Mouse (Mus musculus): ENCODE results near the gene Fam71e2. TPM values are rescaled to one million over a fixed set of nuclear protein-coding genes. Genes with fewer than 3 reads are reported as not detected.

The Fam71e2 gene
- polyA plus RNA-seq, 1 experiment from 2014 or later, result not detected

DNA sequence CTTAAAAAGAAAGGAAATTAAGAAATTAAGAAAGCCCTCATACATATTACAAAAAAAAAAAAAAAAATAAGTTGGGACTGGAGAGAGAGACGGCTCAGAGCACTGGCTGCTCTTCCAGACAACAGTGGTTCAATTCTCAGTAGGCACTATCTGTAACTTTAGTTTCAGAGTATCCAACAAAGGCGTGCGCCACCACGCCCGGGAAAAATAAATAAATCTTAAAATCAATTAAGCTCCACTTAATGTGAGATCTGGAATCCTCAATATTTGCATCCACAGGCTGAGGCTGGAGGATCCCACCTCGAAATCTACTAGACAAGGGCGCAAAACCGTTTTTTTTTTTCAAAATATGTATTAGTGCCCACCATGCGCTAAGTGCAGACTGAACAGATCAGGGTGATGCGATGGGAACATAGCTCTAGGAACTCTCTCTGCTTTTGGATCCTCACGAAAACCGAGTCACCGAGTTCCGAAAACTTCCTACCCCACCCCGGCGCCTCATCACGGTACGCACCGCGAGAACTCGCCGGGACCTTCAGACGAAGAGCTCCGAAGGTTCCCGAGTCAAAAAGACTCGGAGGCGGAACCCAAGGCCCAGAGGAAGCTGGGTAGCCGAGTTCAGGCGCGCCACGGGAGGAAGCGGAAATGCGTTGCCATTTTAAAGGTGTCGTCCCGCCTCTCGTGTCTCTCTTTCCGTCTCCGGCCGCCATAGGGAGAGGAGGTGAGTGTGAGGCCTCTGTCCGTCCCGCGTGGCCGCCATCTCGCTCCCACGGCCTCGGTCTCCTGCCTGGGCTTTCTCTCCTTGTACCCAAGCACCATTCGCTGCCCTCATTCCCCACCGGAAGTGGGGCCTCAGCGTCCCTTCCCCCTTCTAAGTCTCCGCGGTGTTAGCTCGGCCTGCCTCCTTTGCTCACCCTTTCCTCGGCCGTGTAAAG is 21.4 kb upstream of the Fam71e2 start, which contains the start of gene Rpl28:
TSS of gene Rpl28 (plus strand) at position 597 of the 935 bp plus-strand sequence.
- under 1% methylated on average over 54 of the region's 54 CpGs for WGBS
- peak; percentile 85 for ATAC-seq

GRCm38 (mm10) chr7:4789436-4789935 is 18.4 kb upstream of the Fam71e2 start, which contains the start of gene Tmem238:
TSS of gene Tmem238 (minus strand) at chr7:4789656.
- Histone ChIP-seq H3K4me2 (replicated peaks) (peak within 1 kb of the TSS; percentile 93), H3K4me1 (replicated peaks) (peaks cover 11% of the 10 kb centered on the region), H3K27me3 (replicated peaks) (no peaks in the 10 kb centered on the region), H3K4me3 (replicated peaks) (peak within 1 kb of the TSS; percentile 65), H3K36me3 (peaks cover 2% of the 10 kb centered on the region; the same call in 1 of the 2 replicates), H3K27ac (peak within 1 kb of the TSS; percentile 85), H3K9me3 (no peaks in the 10 kb centered on the region), H3K9ac (peak within 1 kb of the TSS; percentile 78)
- ATAC-seq, result peak; percentile 80
- WGBS, result 8% methylated on average over 40 of the region's 40 CpGs

More for the DNA sequence above, 21.4 kb upstream of the Fam71e2 start, which contains the start of gene Rpl28:
- Histone ChIP-seq H3K27me3 (replicated peaks) (no peaks in the 10 kb centered on the region), H3K4me2 (replicated peaks) (peak within 1 kb of the TSS; percentile 80), H3K27ac (peak within 1 kb of the TSS; percentile 89), H3K4me3 (replicated peaks) (peak within 1 kb of the TSS; percentile 83), H3K4me1 (replicated peaks) (peaks cover 17% of the 10 kb centered on the region), H3K36me3 (peaks cover 12% of the 10 kb centered on the region), H3K9me3 (no peaks in the 10 kb centered on the region), H3K9ac (peak within 1 kb of the TSS; percentile 91)

DNA sequence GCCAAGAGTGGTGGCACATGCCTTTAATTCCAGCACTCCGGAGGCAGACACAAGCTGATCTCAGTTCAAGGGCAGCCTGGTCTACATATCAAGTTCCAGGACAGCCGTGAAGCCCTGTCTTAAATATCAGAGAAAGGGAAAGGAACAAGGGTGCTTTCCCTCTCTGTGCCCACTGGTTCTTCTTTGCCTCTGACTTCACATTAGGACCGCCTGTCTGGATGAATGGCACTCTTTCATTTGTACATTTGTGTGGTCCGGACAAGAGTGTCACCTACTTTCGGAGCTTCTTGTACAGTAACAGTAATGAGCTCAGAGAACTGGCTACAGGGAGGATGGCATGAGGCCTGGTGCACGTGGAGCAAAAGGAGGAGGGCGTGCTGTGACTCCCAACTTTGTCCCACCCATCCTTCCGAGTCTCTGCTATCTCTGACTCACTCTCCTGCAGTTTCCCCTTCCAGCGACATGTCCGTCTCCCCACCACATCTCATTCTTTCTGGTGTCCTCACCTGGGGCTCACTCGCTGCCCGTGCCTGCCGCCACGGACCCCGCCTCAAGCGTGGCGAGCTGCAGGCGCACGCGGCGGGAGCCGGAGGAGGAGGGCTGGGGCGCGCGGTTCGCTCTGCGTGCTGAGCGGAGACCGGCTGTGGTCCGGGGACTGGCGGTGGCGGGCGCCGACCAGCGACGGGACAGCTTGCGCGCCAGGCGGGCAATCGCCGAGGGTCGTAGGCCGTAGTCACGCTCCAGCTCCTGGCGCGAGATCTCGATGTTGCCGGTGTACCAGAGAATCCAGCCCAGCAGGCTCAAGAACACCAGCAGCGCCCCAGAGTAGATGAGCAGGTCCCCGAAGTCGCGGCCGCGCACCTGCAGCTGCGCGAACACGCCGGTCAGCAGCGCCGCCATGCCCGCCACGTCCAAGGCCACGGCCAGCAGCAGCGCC is 17.7 kb upstream of the Fam71e2 start:
- Histone ChIP-seq H3K9ac (peak overlapping the region; percentile 78), H3K9me3 (no peaks in the 10 kb centered on the region), H3K4me1 (replicated peaks) (peaks cover 4% of the 10 kb centered on the region), H3K27ac (peak overlapping the region; percentile 85), H3K27me3 (replicated peaks) (no peaks in the 10 kb centered on the region), H3K36me3 (no peaks in the 10 kb centered on the region), H3K4me2 (replicated peaks) (peak overlapping the region; percentile 93), H3K4me3 (replicated peaks) (peak overlapping the region; percentile 65)
- 2% methylated on average over 64 of the region's 64 CpGs for WGBS
- ATAC-seq, result peak; percentile 65

- H3K4me3 ChIP-seq (replicated peaks), result no peak overlapping the region
- ATAC-seq, result no peak
- H3K4me2 ChIP-seq (replicated peaks), result no peak overlapping the region
- H3K4me1 ChIP-seq (replicated peaks), result peaks cover 13% of the 10 kb centered on the region; the same call in 1 of the 2 replicates
- H3K36me3 ChIP-seq, result no peaks in the 10 kb centered on the region
- no peaks in the 10 kb centered on the region for H3K9me3 ChIP-seq
- 78% methylated on average over 14 of the region's 14 CpGs for WGBS
- no peak overlapping the region for H3K9ac ChIP-seq
- H3K27me3 ChIP-seq (replicated peaks), result peaks cover 3% of the 10 kb centered on the region
- H3K27ac ChIP-seq, result no peak overlapping the region
Measured at GRCm38 (mm10) chr7:4783667-4784268, 12.7 kb upstream of the Fam71e2 start.

DNA sequence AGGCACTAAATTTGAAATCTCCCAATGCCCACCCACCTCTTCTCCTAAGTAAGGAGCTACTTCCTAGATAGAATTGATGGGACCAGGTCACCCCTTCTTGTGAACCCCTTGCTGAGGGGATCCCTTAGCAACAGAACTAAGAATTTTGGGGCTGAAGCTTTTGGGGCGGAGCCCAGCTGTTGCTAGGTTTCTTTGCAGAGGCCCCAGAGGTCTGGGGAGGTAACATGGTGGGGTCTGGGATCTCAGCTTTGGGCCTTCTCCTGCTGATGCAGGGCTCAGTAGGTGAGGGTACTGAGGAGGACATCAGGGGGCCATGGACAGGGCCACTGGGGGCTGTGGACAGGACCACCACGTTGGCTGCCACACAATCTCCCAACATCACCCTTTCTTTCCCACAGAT is 11.7 kb upstream of the Fam71e2 start, which contains the start of the genes Il11 and Tmem190:
TSS of gene Il11 (minus strand) at position 101 of the 400 bp plus-strand sequence.
TSS of gene Tmem190 (plus strand) at position 179 of the 400 bp plus-strand sequence.
- H3K36me3 ChIP-seq, result no peaks in the 10 kb centered on the region
- no peak within 1 kb of the TSS for H3K4me2 ChIP-seq (replicated peaks)
- no peaks in the 10 kb centered on the region for H3K9me3 ChIP-seq
- H3K4me1 ChIP-seq (replicated peaks), result 0 out of 2 replicates have a peak, but pooled peaks cover 10% of the 10 kb centered on the region
- H3K27ac ChIP-seq, result no peak within 1 kb of the TSS
- no peak within 1 kb of the TSS for H3K4me3 ChIP-seq (replicated peaks)
- H3K27me3 ChIP-seq (replicated peaks), result peaks cover 13% of the 10 kb centered on the region
- 83% methylated on average over 2 of the region's 2 CpGs for WGBS
- H3K9ac ChIP-seq, result no peak within 1 kb of the TSS
- no peak for ATAC-seq

GRCm38 (mm10) chr7:4782130-4782529 is 11.0 kb upstream of the Fam71e2 start:
- no peak overlapping the region for H3K27ac ChIP-seq
- no peak overlapping the region for H3K4me2 ChIP-seq (replicated peaks)
- H3K9me3 ChIP-seq, result no peaks in the 10 kb centered on the region
- H3K27me3 ChIP-seq (replicated peaks), result peaks cover 20% of the 10 kb centered on the region
- no peak overlapping the region for H3K4me3 ChIP-seq (replicated peaks)
- peaks cover 14% of the 10 kb centered on the region for H3K4me1 ChIP-seq (replicated peaks)
- 42% methylated on average over 3 of the region's 3 CpGs for WGBS
- H3K36me3 ChIP-seq, result no peaks in the 10 kb centered on the region
- ATAC-seq, result no peak
- no peak overlapping the region for H3K9ac ChIP-seq

DNA sequence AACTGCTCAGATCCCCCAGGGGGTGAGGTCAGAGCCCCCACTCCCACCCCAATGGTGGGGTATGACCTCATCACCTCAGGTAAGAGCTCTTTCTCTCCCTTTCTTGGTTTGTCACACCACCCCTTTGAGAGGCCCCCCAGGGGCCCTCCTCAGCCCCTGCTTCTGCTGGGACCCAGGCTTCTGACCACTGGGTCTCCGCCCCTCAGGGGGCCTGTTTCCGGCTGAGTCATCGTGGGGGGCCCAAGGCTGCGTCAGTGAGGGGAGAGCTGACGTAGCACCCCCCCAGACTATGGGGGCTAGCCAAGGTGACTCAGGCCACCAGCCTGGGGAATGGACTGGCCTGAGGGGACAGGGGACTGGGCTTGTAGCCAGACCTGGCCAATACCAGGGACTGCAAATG is 8.8 kb upstream of the Fam71e2 start:
- no peak overlapping the region for H3K27ac ChIP-seq
- peaks cover 20% of the 10 kb centered on the region for H3K4me1 ChIP-seq (replicated peaks)
- H3K9me3 ChIP-seq, result no peaks in the 10 kb centered on the region
- no peak overlapping the region for H3K4me3 ChIP-seq (replicated peaks)
- peak overlapping the region; percentile 13; the same call in 1 of the 2 replicates for H3K9ac ChIP-seq
- H3K36me3 ChIP-seq, result no peaks in the 10 kb centered on the region
- no peak overlapping the region for H3K4me2 ChIP-seq (replicated peaks)
- ATAC-seq, result no peak
- WGBS, result 39% methylated on average over 5 of the region's 5 CpGs
- H3K27me3 ChIP-seq (replicated peaks), result peaks cover 40% of the 10 kb centered on the region

DNA sequence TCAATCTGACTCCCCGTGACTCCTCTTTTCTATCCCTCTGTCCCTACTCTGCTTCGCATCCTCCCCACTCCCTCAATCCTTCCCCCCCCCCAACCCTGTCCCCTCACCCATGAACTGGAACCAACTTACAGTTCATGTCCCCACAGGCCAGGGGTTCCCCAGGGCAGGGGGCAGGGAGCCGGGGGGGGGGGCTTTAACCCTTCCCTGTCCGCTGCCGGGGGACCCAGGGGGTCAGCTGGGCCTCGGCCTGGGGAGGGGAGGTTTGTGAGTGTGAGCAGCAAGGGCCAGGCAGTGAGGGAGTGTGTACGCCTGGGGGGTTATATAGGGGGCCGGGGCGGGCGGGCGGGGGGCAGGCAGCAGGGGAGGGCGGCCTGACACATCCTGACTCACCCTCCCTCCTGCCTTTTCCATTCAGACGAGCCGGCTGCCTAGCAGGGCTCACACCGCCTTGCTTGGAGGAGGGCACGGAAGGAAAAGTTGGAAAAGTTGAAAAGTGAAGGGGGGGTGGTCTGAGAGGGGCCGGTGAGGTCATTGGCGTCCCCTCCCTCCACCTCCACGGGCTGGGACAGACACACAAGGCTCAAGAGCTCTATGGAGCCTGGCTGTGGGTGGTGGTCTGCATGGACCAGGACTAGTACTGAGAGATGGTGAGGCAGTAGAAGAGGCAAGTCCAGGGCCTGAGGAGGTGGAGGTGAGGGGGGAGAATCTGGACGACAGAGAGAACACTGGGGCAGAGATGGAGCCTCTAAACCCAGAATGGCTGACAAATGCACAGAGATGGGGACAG is 6.9 kb upstream of the Fam71e2 start:
- H3K4me2 ChIP-seq (replicated peaks), result peak overlapping the region; percentile 63; the same call in 1 of the 2 replicates
- 7% methylated on average over 19 of the region's 20 CpGs for WGBS
- peaks cover 20% of the 10 kb centered on the region for H3K4me1 ChIP-seq (replicated peaks)
- H3K4me3 ChIP-seq (replicated peaks), result no peak overlapping the region
- H3K9ac ChIP-seq, result no peak overlapping the region
- H3K27me3 ChIP-seq (replicated peaks), result peaks cover 40% of the 10 kb centered on the region
- H3K9me3 ChIP-seq, result no peaks in the 10 kb centered on the region
- no peaks in the 10 kb centered on the region for H3K36me3 ChIP-seq
- no peak for ATAC-seq
- no peak overlapping the region for H3K27ac ChIP-seq

DNA sequence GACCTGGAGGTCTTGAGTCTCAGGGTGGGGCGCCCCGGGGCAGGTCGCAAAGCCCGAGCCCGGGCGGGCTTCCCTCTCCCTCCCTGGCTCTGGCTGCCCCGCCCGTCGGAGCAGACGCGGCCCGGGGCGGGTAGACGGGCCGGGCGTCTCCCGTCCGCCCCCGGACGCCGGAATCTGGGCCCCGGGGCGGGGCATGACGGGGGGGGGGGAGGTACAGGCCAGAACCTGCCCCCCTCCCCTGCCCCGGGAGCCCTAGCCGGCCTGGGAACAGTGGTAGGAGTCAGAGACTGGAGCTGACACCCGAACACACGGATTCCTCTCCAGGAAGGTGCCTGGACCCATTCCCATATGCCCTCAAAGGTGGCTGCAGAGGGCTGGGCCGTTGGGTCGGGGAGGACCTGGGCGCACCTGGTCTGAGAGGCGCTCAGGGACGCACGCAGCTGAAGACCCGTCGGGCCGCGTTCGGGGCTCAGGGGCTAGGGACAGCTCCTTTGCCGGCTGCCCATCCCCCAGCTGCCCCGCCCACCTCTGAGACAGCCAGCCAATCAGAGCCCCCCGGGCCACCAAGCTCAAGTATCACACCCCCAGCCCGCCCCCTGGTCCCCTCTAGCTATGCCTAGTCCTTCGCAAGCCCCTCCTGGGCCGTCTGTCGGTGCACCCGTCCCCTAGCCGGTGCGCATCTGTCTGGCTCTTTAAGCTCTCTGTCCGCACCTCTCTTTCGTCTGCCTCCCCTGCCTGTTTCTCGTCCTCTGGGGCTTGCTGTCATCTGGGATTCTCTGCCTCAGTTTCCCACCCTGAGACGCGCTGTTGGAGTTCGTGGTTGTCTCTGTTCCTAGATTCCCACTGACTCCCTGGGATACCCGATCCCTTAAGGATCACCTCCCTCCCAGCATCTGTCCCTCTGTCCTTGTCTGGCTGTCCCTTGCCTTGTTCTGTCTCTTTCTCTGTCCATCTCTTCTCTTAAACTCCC is 6.0 kb upstream of the Fam71e2 start:
- 1% methylated on average over 51 of the region's 56 CpGs for WGBS
- Histone ChIP-seq H3K9me3 (no peaks in the 10 kb centered on the region), H3K36me3 (no peaks in the 10 kb centered on the region), H3K4me3 (replicated peaks) (peak overlapping the region; percentile 36), H3K4me2 (replicated peaks) (peak overlapping the region; percentile 63), H3K9ac (peak overlapping the region; percentile 33; the same call in 1 of the 2 replicates), H3K4me1 (replicated peaks) (peaks cover 20% of the 10 kb centered on the region), H3K27me3 (replicated peaks) (peaks cover 40% of the 10 kb centered on the region), H3K27ac (no peak overlapping the region)
- peak; percentile 69 for ATAC-seq

GRCm38 (mm10) chr7:4776131-4776530 is 5.0 kb upstream of the Fam71e2 start:
- Histone ChIP-seq H3K9ac (no peak overlapping the region), H3K4me3 (replicated peaks) (no peak overlapping the region), H3K36me3 (no peaks in the 10 kb centered on the region), H3K27ac (no peak overlapping the region), H3K27me3 (replicated peaks) (peaks cover 40% of the 10 kb centered on the region), H3K4me1 (replicated peaks) (peaks cover 17% of the 10 kb centered on the region), H3K9me3 (no peaks in the 10 kb centered on the region), H3K4me2 (replicated peaks) (no peak overlapping the region)
- no peak for ATAC-seq
- 55% methylated on average over 10 of the region's 10 CpGs for WGBS
